Mouse (Mus musculus) E14TG2a.4 (cell line): ENCODE data around the gene Gm20696.

Experiments
- CTCF ChIP-seq: conservative IDR thresholded peaks from 2 replicates; pipeline ENCODE4 v1.5.1; 2014; ENCODE audit warnings: low read length
- NANOG ChIP-seq: IDR thresholded peaks from 2 replicates; pipeline ENCODE4 v1.6.1; 2014; ENCODE audit warnings: borderline replicate concordance, low read length, mixed read lengths
- POU5F1 ChIP-seq: IDR thresholded peaks from 2 replicates; pipeline ENCODE4 v1.6.1; 2014; ENCODE audit warnings: low read length, borderline replicate concordance

- TF ChIP-seq CTCF (no peak), NANOG (no peak), POU5F1 (no peak)
These were observed 45.4 kb downstream of the Gm20696 start for GRCm38 (mm10) chr6:99621167-99621566.
